Mouse (Mus musculus) WW6 (cell line): Measurements from ENCODE around the gene Sox5.

Experiments
- DNase-seq: peaks from one replicate; pipeline ENCODE4 v3.0.0-alpha.2; 2013; ENCODE audit warnings: low read depth, low spot score

The Sox5 gene

DNA sequence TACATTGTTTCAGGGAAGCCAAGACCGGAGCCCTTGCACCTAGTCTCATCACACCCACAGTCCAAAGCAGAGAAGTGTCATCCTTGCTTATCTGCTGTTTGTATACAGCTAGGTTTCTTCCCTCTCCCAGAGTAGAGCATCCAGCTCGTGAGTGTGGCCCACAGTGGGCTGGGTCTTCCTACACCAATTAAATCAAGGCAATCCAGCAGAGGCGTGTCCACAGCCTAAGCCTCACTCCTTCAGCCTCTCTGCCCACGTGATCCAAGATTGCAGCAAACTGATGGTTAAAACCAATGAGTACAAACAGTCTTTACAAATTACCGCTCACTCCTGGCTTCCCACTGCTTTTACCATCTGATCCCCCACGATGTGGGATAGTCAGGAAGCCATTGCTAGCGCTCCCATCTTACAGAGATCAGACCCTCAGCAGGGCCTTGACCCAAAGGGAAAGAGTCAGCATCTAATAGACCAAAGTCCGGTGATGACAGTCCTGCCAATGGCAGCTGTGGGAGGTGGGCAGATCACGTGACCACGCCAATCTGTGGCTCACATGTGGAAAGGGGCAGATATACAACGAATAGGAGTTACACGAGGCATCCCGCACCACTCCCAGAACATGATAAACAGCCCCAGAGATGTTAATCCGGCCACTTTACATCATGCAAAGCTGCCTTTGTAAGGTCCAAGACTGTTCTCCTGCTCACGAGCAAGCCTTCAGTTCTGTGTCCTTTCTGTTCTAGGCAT is 9.4 kb downstream of the Sox5 start:
- no peak for DNase-seq

DNA sequence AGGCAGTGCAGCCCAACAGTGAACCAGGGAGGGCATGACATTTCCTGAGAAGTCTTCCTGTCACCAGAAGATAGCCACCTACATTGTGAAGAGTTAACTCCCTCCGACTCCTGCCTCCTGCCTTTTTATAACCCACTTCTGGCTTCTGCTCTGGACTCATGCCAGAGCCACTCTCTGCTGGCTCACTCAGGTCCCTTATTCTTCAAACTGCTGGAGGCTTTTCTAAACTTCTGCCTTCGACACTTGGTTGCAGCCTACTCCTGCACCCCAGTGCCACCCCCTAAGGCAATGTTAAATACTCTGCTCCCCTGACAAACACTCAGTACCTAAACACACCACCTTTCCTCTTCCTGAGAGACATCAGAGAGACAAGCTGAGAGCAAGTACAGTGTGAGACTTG is 12.7 kb downstream of the Sox5 start:
- no peak for DNase-seq

DNA sequence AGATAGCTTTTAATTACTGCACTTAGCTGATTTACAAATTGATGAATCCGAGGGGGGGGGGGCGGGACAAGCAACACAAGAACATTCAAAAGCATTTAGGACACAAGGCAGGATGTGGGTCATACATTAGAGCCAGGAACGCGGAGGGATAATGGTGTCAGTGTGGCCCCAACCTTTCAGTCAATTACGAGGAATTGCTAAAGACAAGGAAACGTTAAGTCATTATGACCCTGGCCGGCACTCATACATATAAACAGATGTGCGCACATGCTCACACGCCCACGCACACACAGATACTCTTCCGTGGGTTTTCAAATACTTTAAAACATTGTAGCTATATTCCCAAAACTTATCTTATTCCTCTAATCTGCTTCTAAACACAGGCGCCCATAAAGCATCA is 19.9 kb downstream of the Sox5 start:
- no peak for DNase-seq

DNA sequence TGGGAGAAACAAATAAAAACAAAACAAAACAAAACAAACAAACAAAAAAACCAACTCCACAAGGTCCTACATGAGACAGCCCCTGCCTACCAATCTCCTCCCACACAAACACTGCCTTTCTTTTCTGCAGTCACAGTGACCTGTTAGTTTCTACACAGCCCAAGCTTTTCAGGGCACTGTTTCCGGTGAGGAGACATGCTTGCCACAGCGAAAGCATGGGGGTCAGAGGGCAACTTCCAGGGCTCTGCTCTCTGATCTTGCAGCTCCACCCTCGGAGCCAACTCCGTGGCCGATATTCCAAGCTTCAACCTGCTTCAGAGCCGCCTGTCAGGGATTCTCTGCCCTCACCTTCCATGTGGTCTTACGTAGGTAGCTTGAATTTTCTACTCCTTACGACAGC is 22.6 kb downstream of the Sox5 start:
- no peak for DNase-seq

DNA sequence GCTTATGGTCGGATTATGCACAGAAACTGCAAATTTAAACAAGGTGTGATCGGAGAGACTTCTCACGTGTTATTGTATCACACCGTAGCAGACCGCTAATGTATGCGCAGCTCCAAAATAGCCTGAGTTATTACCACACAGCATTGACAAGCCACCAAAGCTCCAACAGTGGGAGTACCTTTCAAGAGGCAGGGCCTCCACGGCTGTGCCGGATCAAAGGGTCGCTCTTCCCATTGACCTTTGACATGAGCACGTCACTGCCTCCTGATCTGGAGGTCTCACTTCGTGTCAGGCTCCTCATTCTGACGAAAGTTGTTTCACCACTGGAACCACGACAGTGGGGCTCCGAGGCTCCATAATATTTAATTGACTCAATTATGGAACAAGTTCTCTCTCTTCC is 24.4 kb downstream of the Sox5 start:
- DNase-seq = no peak

DNA sequence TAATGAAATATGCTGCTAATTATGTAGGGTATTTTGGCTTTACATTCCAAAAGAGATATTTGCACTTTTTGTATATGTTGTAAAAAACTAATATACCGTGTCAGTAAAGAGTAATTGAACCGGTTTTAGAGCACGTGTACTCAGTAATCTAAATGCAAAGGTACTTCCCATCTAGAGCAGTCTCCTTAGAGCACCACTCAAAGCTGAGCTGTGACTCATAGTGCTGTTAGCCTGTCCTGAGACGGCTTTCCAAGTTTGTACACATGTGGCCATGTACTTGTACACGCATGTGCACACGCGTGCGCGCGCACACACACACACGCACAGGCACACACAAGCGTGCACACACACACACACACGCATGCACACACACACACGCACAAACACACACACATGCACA is 25.3 kb downstream of the Sox5 start:
- DNase-seq = no peak

DNA sequence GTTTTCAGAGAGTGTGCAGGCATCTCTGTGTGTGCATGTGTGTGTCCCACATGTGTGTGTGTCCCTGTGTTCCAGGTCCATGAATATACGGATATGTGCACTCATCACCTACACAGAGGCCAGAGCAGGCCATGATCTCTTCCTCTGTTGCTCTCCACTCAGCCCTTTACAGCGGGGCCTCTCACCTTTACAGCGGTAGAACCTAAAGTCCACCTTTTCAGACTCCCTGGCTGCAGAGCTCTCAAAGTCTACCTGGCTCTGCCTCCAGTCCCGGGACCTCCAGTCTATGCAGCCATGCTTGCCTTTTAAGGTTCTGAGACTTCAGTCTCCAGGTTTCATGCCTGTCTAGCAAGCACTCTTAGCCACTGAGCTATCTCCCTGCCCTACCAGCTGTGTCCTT is 26.5 kb downstream of the Sox5 start:
- no peak for DNase-seq

DNA sequence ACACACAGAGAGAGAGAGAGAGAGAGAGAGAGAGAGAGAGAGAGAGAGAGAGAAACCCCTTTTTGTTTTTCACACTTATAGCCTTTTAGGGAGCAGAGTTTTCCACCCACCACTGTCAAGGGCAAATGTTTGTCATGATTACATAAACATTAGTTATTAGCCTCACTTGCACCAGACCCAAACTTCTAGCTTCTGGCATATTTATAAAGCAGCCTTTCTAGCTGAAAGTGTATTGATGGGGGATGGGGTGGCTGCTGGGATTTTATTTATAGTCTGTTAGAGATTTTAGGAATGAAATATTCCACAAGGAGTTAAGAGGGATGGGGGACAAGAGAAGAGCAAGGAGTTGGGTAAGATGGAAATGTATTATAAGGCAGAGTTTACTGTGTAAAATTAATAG is 27.4 kb downstream of the Sox5 start:
- no peak for DNase-seq

DNA sequence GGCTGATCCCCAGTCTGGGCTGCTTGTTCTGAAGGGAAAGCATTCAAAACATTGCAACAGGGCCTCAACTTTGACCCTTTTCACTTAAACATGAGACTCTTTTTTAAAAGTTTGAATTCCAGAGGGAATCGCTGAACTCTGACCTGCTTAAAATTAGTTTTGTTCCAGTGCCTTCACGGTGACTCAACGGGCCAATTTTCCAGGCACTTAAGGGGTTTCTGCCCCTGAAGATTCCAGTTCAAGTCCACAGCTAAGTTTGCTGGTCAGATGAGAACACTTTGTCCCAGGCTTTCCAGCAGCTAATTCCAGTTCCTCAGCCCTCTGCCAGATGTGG is 27.8 kb downstream of the Sox5 start:
- no peak for DNase-seq

DNA sequence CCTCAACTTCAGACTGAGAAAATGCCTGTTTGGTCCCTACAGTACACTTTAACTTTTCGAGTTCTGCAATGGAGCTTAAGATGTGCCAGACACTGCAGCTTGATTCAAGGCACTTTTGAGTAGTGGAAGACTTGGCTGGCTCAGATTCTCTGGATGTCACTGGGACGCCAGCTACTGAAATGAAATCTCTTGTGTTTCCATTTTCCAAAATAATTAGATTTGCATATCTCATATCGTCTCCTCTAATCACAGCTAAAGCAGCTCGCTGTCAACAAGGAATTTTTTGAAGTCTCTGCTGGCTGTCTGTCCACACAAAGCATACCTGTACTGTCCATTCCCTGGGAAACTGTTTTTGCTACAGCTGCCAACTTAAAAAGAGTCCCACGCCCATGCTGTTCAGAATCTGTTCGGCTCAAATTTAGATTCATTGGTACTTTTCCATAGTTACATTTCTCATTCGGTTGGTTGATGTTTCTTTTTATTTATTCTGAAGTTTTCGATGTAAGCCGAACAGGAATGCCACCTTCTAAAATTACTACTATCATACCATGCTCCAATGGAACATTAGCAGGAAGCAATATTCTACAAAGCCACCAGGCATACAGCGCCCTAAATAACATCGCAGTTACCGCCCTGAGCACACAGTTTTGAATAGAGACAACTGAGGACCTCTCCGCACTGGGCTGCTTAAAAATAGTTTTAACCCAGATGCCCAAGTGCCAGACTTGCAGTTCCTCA is 28.4 kb downstream of the Sox5 start:
- DNase-seq = no peak

DNA sequence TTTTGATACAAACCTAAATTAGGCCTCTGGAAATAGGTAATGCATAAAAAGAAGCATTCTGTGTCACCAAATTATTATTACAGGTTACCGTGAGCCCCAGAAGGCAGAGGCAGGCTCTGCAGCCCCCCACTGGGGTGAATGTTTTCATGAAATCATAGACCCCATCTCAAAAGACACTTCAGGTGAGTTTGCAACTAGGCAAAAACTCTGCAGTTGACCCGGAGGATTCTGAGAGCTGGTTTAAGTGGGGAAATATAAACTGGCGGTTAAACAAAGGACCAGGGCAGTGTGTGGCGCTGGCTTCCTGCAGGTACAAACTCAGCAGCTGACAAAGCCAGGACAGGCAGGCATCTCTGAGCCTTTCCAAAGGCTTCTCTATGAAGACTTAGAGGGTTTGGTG is 30.2 kb downstream of the Sox5 start:
- no peak for DNase-seq

DNA sequence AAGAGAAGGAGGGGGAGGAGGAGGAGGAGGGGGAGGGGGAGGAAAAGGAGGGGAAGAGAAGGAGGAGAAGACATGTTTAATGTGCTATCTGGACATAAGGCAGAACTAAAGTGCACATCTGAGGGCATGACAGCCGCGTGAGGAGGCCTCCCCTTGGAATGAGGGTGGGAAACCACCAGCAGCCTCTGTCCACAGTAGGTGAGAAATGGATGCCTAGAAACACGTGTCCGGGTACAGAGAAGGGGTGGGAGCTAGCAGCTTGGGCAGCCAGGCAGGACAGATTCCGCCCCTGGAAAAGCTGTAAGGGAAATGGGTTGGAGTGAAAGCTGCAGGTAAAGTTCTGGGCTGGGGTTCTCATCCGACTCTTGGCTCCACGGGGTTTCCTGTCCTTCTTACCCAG is 31.6 kb downstream of the Sox5 start:
- DNase-seq = no peak

DNA sequence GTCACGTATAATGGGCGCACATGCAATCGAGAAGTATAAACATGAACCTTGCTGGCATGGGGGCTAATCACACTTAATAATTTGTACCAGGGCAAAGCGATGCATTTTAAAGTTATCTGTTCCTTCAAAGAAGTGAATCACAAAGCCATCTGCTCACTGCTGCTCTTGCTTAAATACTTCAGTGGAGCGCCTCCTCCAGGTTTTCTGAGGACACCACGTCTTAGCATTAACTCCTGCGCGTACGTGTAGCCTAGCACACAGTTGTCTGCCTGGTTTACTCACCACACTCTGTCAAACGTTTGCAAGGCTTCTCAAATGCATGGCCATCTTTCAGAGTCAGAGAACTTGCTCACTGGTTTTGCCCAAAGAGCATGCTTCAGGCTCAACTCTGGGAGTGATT is 35.3 kb downstream of the Sox5 start:
- DNase-seq = no peak

DNA sequence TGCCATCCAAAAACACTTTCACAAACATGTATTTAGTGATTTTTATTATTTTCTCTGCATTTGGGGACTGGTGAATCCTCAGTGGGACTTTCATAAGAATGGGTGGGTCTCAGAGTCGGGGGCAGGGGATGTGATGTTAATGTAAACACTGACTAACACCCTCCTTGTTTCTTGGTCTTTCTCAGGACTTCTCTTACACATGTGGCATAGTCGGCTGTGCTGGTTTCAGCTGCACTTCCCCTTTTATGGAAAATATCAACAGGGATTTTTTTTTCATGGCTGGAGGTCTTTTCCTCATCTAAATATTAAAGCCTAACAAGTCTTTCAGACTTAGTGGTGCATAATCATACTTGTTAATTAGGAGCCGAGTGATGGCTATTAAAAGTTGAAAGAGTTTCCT is 39.2 kb downstream of the Sox5 start:
- no peak for DNase-seq

DNA sequence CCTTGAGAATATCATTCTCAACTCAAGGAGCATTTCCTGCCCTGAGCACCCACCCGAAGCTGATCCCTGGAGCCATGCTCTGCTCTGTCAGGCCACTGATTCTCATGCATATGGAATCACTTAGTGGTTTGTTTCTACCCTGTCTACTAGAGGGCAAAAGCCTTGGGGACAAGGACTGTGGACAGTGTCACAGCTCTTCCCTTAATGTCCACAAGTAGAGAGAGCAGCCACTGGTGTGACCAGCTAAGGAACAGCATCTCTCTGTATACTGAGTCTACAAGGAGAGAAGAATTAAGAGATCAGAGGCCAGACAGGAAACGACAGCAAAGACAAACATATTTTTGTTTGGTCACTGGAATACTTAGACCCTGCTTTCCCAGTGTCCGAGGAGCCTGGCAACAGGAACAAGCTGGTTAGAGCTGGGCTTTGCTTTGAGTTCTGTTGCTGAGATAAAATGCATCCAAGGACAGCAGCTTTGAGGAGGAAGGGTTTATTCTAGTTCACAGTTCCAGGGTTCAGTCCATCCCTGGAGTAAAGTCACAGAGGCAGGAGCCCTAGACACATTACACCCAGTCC is 40.6 kb downstream of the Sox5 start:
- no peak for DNase-seq

DNA sequence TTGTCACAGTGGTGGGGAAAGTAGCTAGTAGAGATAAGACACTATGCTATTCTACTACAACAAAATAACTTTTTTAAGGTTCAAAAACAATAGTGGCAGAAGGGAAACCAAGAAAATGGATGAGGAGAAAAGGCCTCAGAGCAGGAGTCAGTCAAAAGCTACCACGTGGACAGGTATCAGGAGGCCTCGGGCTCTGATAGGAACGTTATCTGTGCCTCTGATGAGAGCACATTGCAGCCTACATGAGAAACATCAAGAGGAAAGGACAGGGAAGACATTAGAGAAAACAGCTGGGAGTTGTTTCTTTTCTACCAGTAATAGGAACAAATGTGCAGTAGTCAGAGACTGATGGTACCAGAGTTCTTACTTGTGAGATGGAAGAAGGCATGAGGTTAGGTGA is 41.4 kb downstream of the Sox5 start:
- no peak for DNase-seq

DNA sequence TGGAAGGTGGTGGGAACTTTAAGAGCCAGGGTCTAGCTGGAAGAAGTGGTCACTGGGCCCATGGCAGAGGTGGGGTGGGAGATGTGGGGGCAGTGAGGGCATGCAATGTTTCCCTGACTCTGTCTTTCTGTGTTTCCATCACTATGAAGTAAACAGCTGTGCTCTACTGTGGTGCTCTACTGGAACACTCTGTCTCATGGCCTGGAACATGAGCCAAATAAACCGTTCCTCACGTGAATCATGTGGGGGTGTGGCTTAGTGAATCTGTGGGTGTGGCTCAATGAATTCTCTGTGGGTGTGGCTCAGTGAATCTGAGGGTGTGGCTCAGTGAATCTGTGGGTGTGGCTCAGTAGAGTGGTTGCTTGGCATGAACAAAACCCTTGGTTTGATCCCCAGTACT is 42.0 kb downstream of the Sox5 start:
- no peak for DNase-seq

DNA sequence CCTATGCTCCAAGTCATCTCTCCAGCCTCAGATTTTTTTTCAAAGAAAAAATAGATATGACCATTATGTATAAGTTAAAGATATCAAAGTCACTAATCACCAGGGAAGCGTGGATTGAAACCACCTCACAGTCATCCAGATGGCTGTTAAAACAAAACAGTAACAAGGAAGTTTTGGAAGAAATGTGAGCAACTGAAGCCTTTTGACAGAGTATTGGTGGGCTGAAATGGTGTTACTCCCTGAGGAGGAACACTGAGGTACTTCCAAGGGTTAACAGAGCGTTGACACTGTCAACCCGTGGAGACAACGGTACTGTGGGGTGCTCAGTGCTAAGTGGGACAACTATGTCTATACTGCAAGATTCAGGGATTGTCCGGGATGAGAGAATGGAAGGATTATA is 44.0 kb downstream of the Sox5 start:
- DNase-seq = no peak

DNA sequence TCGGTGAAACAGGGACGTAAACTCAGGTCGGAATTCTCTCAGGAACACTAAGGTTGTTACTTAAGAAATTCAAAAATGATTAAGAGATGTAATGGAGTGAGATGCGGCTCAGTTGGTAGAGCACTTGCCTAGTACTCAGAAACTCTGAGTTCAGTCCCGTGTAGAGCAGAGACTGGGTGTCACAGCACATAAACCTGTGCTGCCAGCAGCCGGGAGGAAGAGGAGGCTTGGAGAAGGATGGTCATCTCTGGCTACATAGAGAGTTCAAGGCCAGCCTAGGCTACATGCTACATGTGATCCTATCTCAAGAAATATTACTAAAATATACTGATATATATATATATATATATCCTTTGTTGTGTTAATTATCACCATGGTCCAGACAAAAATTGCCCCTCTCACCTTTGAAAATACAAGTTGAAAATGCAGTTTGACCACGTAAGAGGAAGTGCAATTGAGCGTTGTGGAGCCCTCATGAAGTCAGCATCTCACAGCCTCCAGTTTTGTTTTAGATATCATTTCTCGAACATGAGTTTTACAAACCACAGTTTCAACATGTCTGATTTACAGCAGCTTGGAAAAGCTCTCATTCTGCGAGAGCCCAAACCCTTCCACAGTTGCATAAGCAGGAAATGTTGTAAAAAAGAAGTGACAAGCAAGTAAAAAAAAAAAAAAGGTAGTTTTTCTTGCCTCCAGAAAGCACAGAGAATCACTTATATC is 50.4 kb downstream of the Sox5 start:
- no peak for DNase-seq

DNA sequence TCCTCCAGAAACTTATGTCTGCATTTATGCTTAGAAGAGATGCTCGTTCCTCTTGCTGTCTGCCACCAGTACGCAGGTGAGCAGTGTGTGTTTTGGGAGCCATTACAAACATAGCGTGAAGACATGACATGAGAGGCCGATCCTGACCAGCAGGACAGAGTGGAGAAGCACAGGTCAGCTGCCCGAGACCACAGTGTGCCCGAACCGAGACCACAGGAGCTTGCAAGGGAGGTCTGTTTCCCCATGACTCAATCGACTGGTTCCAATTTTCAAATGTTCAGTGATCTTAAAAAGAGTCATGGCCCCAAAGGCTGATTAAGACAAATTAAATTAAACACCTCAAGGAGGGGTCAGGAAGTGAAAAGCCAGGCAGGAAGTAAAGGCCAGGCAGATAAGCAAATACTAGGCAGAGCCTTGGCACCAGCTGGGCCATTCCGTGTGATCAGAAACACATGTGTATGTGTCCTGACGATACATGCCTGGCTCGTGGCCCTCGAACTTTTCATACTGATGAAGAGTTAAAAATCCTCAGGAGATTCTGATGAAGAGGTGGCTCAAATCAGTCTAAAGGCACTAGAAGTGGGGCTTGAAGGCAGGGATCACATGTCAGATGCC is 58.1 kb downstream of the Sox5 start:
- DNase-seq = no peak

DNA sequence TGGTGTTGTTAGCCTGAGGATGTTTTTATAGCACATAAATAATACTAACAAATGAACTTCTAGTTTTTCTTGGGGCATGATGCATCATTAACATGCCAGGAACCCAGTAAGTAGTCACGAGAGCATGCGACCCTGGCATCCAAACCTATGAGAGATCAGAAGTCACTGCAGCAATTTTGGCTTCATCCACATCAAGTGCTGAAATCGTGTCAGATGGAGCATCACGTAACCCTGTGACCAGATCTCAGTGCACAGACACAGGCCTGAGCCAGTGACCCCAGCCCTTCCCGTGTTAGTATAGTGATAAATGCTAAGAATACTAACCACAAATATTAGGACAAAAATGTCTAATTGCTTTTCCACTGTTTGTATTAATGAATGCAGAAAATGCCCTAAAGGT is 58.8 kb downstream of the Sox5 start:
- DNase-seq = no peak

DNA sequence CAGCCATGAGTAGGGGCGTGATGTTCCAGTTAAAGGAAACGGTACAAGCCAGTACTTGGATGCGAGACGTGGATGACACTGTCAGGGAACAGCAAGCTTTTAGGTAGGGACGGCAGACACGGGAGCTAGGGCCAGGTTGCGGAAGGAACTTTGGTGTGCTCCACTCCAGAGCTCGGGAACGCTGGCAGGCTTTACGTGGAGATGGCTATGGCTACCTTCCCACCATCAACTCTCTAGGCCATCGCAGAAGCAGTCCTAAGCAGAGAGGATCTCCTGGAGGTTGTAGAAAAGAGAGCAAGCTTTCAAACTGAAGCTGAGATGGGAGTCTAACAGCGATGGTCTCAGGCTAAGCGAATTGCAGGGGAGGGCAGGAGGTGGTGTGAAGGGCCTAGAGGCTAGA is 60.9 kb downstream of the Sox5 start:
- no peak for DNase-seq
